Mouse (Mus musculus) frontal cortex, postnatal 25 days (tissue): ENCODE data around the gene Ddx60.
"Not testable (repeated sequence)": the region's sequence is repeated elsewhere in the genome, so short reads cannot be mapped to it uniquely, and the experiment has no call there.

Experiments
- DNase-seq, 2 experiments: peaks; one replicate each; pipeline ENCODE4 v3.0.0; 2022; ENCODE audit warnings: low spot score in 2 of 2

The Ddx60 gene

DNA sequence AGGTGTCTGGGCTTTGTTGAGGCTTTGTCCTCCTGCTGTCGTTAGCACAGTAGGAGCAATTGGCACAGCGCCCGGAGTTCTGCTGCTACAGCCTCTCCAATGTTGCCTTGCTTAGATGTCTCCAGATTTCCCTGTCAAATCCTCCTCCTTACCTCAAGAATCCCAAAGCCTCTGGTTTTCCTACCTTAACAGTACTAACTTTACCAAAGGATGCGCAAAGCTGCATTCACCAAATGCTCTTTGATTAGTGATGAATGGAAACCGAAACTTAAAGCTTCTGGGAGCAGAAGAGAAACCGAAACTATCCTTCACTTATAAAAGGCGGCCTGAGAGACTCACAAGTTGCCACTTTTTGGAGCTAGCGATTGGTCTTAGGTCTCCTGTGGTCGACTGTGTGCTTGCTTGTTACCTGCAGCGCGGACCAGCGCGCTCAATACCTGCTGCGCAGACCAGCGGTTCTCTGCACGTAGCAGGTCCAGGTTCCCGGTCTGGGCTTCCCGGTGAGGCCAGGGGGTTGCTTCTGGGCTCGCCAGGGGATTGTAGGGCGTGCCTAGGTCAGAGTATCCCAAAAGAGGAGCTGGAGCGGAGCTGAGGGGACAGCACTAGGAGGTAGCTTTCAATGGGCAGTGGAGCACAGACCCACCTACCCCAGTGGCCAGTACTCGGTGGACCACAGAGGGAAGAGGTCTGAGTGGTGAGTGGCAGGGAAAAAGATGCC, at the start of gene Ddx60:
TSS of gene Ddx60 (plus strand) at position 311 of the 718 bp plus-strand sequence.
- DNase-seq = peak; percentile 36 to 40

DNA sequence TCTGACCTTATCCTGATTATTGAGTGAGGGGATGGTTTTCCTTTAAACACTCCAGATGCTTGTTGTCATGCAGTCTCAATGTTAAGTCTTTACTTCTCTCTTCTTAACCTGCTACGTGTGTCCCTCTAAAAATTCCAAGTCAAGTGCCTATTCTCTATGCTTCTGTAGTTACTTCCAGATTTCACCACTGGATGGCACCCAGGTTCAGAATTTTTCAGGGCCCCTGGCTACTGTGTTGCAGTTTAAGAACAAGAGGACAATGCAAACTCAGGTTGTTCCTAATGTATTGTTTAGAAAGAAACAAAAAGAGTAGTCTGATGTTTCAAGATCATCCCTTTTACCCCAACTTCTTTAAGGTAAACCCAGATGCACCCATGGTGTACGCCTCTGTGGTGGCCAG, 33.8 kb upstream of the Ddx60 start:
- peak; percentile 19 to 46 for DNase-seq

DNA sequence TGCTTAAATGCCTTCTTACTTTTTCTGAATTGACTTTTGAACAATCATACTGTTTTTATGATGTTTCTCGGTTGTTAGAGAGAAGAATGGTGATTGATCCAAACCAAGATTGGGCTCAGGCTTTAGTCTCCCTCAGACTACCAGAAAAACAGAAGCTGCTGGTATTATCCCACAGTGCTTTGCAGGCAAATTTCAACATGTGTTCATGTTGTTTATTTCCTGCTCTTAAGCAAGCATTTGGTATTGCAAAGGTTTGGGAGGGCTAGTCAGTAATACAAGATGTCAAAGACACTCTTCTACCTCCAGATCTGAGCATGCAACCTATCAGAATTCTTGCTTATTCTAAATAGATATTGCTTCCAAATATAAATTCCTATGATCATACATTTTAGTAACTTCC, 31.1 kb upstream of the Ddx60 start:
- no peak for DNase-seq

DNA sequence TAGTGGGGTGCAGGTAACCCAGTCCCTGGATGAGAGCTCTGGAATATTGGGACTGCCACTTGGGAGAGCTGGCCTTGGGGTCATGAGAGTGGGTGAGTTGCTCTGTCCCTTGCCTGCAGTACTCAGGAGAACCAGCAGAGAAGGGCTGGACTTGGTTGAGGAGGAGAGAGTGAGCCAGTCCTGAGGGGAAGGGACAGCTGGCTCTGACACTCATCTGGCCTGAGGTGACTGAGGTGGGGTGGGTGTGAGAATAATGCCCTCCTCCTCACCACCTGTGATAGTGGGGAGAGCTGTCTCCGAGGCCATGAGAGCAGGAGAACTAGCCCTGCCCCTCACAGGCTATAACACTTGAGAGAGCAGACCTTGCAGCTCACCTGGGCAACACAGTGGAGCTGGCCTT, 30.5 kb upstream of the Ddx60 start:
- DNase-seq = no peak

DNA sequence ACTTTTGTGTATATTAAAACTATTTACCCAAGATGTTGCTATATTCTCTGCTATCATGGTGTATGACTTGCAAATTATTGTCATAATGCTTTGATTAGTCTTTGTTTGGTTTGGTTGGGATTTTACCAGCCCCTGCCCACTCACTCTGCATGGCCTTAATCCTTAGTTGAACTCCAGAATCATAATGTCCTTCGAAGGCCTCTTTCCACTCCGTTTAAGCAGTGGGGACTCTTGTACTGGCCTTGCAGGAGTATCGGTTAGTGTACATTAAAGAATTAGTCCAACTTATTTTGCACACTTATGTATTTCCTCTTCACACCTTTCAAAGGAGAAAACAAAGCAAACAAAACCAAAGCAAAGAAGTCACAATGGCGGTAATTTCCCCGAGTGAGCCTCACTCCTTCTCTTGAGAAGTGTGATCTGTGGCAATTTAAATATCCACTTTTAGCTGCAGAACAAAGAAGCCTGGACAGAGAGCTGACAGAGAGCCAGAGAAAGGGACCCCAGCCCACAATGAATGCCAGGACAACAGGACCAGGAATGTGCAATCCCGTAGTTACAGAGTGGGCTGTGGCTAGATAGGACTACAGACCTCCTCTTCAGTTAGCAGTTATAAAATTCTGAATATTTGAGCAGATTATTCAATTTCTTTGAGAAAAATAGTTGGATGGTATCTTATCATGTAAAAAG, 26.7 kb upstream of the Ddx60 start:
- no peak for DNase-seq

DNA sequence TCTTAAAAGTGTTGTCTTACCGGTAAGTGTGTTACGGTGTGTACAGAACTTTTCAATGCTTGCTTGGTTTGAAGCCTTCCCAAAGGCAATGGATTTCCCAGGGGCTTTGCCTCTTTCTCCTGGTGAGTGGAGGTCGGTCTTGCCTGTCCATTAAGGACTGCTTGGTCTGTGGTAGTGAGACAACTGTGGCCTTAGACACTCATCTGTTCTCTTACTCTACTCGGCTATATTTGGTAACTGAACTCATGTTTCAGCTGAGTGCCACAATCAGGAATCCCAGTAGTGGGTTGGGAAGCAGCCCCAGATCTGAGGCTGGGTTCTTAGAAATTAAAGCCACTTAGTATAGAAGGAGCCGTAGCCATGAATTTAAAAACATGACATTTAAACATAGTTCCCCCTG, 25.4 kb upstream of the Ddx60 start, which contains the start of gene Palld:
TSS of gene Palld (minus strand) at position 170 of the 400 bp plus-strand sequence.
- no peak for DNase-seq

DNA sequence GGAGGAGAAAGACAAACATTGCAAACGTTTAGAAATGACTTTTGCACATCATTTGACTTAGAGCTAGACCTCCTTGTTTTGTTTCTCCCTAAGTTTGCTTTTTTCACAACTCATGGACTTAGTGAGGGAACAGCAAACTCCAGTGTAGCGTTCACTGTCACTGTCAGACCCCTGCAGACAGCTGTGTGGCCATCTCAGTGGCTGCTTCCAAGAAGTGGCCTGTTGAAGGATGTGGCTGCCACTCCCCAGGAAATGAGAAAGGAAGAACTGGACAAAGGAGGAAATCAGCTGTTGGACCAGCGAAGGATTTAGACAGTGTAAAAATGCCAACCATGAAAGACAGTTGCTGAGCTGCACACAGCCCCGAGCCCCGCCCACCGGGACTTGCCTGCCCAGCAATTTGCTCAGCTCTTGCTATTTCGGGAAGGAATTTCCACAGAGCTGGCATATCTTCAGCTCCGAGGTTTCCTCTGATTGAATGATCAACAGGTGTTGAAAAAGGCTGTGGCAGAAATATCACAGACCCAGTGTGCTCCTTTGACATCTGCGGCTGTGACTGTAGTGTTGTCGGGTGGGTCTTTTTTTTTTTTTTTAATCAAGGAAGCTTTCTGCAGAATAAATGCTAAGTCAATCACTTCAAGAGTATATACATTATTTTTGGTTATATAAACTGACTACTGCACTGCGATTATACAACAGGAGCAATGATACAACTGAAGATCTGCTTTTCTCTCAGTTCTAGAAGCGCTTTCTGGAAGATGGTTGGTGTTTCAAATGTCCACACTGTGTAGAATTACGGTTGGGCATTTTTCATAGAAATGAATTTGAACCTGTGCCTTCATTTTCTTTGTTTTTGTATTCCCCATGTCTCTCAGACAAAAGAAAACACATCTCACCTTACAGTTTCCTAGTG, 19.3 kb upstream of the Ddx60 start:
- no peak for DNase-seq

DNA sequence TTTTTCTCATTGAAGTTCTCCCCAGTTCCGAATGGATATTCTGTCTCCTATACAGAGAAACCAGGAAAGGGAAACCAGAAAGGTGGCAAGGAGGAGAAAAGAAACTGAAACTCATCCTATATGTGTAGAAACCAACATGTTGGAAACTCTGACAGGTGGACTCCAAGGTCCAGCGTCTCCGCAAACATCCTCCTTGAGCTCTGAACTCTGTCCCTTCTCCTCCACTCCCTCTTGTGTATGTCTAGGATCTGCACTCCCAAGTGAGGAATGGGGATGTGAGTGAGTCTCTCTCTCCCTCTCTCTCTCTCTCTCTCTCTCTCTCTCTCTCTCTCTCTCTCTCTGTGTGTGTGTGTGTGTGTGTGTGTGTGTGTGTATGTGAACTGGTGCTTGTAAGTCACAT, 18.6 kb upstream of the Ddx60 start:
- no peak for DNase-seq

DNA sequence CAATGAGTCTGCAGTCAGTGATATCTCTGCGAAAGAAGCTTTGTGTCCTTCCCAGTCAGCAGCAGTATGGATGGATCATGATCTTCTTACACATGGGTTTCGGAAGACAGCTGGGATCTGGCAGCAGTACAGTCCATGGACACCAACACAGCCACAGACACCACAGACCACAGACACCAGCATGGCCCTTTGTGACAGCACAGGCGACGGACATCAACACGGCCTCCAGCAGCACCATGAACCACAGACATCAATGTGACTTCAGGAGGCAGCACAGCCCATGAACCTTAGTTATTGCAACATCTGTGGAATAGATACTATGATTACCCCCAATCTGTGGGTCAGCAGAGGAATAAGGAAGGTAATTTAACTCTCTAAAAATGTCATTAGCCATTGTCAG, 15.1 kb upstream of the Ddx60 start:
- no peak for DNase-seq

DNA sequence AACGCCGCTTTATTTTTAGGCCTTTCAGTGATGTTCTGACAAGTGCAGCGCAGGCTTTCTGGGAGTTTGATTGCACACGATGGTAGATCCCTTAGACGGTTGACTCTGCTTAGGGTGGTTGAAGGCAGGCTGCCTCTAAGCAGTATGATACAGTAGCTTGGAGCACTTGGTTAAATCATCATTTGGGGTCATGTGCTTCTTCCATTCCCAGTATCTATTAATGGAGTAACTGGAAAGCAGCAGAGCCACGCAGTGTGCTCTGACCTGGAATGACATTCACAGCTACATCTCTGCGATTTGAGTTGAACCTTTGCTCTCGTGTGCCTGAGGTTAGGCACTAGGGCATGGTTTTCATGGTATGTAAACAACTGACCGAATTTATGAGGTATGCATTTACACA, 13.9 kb upstream of the Ddx60 start:
- DNase-seq = no peak

DNA sequence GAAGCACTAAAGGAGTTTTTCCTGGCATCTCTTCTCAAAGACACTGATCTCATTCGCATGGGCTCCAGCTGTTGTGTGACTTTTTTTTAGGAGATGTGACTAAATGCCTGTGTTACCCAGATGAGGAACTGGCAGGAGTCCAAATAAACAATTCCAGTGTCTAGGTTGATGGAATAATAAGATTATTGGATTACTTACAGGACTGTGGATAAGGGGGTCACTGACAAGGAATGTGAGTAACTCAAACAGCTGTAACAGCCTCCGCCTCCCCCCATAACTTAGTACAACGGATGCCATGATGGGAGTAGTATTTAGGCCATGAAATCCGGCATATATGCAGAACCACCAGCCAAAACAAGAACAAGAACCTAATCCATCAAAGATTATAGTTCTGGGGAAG, 10.6 kb upstream of the Ddx60 start:
- DNase-seq = no peak

DNA sequence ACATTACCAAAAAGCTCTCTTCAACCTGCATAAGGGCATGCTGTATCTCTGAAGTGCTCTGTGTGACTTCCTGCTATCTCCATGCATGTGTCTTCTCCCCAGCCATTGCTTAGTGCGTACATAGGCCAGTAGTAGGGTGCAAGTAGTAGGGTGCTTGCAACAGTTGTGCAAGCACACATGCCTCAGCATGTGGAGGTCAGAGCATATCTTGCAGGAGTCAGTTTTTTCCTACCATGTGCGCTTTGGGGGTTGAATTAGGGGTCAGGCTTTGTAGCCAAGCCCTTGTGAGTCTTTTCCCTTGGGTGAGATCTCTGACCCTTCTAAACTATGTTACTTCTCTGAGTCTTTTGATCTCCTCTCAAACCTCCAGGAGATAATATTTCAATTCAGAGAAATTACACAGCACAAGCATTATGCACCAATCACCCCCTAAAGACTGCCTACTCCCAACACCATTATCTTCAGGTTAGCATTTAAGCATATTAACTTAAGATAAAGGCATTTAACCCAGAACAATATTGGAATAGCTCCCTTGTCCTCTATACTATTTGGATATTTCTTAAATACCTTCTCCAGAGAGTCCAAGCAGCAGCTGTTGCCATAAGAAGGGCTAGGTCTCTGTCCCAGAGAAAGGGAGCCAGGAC, 8.6 kb upstream of the Ddx60 start:
- DNase-seq = no peak

DNA sequence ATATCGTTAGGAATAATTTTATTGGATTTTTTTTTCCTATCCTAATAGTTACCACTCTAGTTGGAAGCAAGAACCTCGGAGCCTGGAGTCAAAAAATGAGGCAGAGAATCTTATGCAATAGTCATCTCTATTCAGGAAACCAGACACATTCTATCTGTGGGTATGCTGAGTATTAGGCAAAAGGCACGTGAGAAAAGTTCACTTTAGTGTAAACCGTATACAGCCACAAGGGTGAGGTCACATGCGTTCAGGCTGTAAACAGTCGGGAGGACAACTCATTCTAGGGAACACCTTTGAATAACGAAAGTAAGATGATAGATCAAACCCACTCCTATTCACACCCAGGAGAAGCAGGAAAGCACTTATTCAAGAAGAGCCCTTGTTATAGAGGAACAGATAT, 7.5 kb upstream of the Ddx60 start:
- DNase-seq = no peak

DNA sequence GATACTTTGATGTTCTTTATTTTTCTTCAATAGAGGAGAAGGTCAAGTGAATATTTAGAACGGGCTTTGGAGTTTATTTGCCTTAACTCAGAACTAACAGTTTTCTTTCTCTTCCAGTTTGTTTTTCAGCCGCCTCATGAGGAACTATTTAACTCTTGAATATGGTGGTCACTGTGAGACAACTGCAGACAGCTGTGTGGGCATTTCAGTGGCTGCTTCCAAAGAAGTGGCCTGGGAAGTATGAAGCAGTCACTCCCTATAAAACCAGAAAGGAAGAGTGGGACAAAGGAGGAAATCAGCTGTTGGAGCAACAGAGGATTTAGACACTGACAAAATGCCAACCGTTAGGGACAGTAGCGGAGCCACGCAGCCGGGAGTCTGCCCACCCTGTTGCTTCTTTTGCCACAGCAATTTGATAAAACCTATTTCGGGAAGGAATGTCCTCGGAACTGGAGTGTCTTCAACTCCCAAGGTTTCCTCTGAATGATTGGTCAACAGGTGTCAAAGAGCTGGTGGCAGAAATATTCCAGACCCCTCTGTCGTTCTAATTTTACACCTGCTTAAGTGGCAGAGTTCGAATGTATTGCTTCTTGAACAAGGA, 6.3 kb upstream of the Ddx60 start:
- DNase-seq = no peak

DNA sequence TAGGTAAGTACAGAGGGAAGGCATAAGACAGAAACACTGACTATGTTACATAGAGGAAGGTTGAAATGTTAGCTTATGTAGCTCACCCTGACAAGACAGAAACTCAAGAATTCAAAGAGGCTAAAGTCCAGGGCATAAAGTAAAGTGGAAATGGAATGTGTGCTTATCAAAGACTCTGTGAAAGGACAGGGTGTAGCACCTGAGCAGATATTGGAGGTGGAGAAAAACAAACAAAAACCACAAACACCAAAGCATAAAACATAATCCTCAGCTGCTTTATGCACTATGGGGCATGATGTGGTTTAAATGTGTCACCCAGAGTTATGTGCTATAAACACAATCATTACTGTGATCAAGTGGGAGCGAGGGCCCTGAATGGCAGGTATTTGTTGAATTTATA, 3.4 kb upstream of the Ddx60 start:
- no peak for DNase-seq

DNA sequence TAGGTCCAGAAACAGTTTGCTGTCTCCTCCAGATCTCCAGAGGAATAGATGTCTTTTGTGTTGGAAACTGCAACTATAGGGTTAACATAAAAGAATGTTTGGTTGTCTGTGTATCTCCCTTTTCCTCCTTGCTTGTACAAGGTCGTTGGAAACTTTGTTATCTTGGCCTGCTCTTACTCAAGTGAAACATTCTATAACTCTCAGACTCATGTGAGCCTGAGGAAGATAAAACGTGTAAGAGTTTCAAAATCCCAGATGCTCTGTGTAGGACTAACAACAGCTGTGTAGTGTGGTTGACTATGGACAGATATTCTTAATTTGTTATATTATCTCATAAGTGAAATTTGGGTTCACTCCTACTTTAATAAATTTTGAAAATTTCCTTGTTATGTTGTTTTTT, 5.4 kb downstream of the Ddx60 start:
- no peak for DNase-seq

DNA sequence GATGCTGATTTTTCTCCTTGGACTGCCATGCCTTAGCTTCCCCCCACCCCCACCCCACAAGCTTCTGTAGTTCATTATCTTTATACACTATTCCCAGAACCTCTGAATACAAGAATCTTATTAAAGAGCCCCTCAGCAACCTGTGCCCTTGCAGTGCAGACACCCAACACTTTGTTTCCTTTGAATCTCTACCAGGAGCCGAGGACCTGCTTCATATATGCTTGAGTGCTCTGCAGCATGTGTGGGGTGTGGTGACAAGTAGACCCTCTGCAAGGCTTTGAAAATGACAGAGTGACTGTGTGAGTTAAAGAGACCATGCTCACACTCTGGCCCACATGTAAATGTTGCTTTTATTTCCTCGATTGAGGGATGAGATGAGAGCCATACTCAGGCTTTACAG, 9.7 kb downstream of the Ddx60 start:
- DNase-seq = no peak

DNA sequence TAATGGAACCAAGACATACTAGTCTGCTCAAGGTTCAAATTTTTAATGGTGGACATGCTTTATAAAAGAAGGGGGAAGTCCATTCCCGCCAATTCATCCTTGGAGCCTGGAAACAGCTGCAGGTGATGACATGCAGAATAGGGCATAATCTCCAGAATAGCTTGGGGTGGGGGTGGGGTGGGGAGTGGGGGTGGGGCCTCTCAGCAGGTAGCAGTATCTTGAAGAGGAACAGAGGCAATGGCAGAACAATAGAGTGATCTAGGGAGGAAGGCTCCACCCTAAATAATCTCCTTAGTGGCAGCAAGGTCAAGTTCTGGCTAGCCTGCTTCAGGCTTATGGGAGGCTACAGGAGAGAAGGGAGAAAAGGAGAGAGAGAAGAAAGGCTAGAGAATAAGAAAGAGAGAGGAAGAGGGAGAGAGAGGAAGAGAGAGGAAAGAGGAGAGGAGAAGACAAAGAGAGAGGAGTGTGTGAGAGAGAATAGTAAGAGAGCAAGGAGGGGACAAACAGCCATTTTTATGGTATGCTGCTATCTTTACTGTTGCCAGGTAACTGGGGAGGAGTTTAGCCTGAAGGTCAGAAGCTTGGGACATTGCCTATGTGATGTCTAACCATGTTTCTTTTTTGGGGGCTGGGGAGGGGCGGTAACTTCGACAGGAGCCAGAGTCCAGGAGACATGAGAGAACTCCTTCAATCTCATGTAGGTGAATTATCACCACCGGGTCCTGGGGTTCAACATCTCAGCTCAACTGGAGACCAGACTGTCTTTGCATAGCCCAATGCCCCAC, 36.9 kb downstream of the Ddx60 start:
- DNase-seq = not testable (repeated sequence)

DNA sequence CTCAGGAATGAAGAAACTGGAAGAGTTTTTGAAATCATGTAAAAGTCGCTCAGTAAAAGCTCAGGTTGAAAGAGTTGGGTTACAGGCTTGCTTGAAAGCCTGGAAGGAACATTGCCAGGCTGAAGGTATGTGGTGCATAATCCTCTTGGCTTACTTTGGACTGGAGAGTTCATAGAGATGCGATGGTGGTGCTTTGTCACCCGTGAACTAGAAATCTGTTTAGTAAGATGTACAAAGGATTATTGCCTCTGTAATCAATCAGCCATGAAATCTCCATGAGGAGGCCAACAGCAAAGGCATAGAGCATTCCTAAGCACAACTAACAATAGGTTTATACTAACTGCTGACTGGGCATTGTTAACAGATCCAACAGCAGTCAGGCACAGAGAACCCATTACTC, 41.7 kb downstream of the Ddx60 start:
- DNase-seq = no peak

DNA sequence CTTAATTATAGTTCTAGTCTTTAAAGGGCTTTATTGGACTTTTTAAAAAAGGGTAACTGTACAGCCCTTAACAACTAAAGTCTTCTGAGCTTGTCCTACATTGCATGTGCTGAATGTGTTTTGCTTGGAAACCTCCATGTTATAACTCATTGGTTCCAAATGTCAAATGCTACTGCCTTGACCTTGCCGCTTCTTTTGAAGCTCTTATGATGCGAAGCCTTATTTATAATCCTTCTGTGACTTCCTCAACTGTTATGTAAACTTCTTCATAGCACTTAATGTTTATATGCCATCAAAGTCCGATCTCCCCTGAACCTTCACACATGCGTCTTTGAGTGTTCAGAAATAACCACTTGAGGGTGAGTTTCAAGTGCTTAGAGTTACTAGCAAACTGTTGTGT, 57.1 kb downstream of the Ddx60 start:
- DNase-seq = no peak
